Mouse (Mus musculus) left cerebral cortex, adult 2 months (tissue): ENCODE results near the gene Muc3a. TPM values are rescaled to one million over a fixed set of nuclear protein-coding genes. Genes with fewer than 3 reads are reported as not detected.

Source experiments
- DNase-seq, 2 experiments: peaks; one replicate each; pipeline ENCODE4 v3.0.0; 2021 to 2022; ENCODE audit warnings: low spot score in 2 of 2, mixed read lengths in 1 of 2; ENCODE audit errors: extremely low spot score in 1 of 2
- H3K27ac ChIP-seq: fragments of 200-600 bp; 2 replicates; pipeline ENCODE4 v1.8.1; 2022
- H3K4me3 ChIP-seq: fragments of 200-600 bp; 2 replicates; pipeline ENCODE4 v1.8.1; 2022
- CTCF ChIP-seq: fragments of 200-600 bp; IDR thresholded peaks from 2 replicates; pipeline ENCODE4 v1.8.1; 2022; ENCODE audit warnings: antibody characterized with exemption, mild to moderate bottlenecking, moderate library complexity
- intact Hi-C: fragments of 180-260 bp; cut with DNase I; formaldehyde crosslinking; loops from one replicate; pipeline ENCODE4 v1.15.1; 2025
- long read RNA-seq, 2 experiments: library from polyadenylated mRNA; stranded (forward); transcript quantifications; one replicate each; pipeline ENCODE4 v2.0.0; 2021; ENCODE audit warnings: borderline mapping rate in 2 of 2
- total RNA-seq, 2 experiments: library from RNA; stranded (reverse); gene quantifications; 2 replicates each; pipeline ENCODE4 v1.2.3; 2021

Muc3a gene
- 1 to 10 TPM; 4.6 to 5.4 TPM for total RNA-seq
- long read RNA-seq, experiment 1, partial matches to known transcripts: 1 of 1 reads
- long read RNA-seq, experiment 1, other reads (novel, unspliced or antisense): 0 of 1 reads
- long read RNA-seq, experiment 2, partial matches to known transcripts: 0 of 1 reads
- long read RNA-seq, experiment 2, other reads (novel, unspliced or antisense): 1 of 1 reads

DNA sequence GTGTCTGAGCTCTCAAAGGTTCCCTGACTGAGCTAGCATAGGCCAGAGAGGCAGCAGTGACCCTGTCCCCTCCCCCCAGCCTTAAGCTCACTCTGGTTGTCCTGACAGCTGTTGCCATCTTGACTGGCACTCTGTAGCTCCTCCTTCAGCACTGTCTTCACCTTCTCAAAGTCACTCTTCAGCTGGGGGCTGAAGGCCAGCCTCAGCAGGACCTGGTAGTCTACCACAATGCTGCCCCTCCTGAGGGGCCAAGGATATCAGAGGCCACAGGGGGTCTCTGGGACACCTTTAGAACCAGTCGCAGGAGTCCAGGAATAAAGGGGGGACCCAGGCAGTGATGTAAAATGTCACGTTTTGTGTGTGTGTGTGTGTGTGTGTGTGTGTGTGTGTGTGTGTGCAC is at the start of gene Muc3a:
Gene Muc3a (minus strand): TSS at position 101 of the 400 bp plus-strand sequence.
- Histone ChIP-seq H3K27ac (no peak within 1 kb of the TSS), H3K4me3 (no peak within 1 kb of the TSS)
- intact Hi-C loops: no loop called here
- DNase-seq: no peak
- no peak for TF ChIP-seq CTCF

DNA sequence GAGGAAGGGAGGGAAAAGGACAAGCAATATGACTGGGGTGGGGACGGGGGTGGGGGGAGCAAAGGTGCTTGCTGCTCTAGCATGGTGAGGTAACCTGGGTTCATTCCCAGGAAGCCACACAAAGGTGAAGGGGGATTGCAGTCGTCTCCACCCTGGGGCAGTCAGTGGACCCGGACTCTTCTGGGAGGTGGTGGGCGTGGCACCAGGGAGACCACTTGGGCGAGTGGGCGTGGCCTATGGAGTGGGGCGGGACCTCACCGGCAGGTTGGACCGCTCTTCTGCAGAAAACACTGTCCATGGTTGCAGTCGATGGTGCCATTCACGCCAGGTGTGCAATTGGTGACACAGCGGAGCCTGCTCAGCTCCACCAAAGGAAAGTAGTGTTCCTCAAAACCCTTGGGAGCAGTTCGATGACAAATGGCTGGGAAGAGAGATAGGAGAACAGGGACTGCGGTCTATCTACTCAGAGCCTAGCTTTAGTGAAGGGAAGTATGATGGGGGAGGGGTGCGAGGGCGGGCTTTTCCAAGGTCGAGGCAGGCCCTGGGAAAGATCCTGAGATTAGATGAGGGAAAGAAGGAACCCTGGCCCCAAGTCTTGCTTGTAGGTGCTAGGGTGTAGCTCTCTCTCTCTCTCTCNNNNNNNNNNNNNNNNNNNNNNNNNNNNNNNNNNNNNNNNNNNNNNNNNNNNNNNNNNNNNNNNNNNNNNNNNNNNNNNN is 917 bp downstream of the Muc3a start:
- no peak for TF ChIP-seq CTCF
- no peak for DNase-seq
- intact Hi-C loops: no loop called here
- no peak overlapping the region for H3K4me3 ChIP-seq
- H3K27ac ChIP-seq: no peak overlapping the region

DNA sequence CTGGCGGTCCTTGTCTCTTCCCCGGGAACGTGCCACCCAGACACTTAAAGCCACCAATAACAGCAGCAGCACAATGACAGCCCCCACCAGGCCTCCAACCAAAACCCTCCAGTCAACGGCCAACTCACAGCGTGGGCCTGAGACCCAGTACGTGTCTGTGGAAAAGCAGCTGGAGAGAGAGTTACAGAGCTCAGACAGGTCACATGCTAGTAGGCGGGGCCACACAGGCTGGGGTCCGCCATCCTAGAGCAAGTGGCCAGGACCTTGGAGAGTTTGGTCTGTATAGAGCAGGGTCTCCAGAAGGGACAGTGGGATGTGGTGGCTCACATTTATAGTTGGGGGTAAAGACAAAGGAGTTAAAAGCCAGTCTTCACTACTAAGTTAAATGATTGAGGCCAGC is 1.5 kb downstream of the Muc3a start:
- intact Hi-C loops: no loop called here

DNA sequence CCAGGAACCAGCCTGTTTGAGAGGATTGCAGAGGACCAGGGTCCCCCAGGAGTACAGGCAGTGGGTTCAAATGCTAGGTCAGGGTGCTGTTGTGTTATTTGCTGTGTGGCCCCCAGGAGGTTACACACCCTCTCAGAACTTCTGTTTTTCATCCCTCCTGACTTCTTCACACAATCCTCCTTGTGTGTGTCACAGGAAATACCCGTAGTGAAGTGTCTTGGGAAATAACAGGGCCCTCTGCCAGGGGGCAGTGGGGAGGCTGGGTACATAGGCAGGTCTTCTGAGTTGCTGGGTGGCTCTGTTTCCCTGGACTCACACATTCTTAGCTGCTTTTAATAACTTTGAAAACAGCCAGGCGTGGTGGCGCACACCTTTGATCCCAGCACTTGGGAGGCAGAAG is 6.9 kb downstream of the Muc3a start:
- TF ChIP-seq CTCF: no peak

More for the DNA sequence above, 1.5 kb downstream of the Muc3a start:
- Histone ChIP-seq H3K4me3 (no peak overlapping the region), H3K27ac (no peak overlapping the region)
- no peak for TF ChIP-seq CTCF
- no peak for DNase-seq

DNA sequence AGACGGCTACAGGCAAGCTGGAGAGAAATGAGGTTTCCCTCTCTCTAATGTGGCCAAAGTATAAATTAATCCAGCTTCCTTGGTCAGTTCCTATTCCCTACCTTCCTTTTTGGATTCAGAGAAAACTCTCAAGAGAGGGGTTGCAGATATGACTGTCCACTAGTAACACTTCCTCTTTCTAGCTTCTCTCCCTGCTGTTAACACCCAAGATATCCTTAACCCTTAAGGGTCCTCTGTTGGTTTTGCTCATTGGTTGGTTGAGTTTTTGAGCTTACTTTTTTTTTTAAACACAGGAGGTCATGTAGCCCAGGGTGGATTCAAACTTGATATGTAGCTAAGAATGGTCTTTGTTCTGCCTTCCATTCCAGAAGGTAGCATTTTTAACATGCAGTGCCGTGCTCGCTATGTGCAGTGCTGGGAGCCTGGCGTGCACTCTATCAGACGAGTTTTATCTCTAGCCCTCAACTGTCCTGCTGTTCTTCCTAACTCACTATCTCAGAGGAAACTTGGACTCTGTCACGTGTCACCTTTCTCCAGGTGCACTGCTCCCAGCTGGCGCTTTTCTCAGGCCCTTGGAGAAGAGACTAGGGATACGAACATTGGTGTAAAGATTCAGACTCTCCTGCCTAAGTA is 17.6 kb downstream of the Muc3a start:
- no peak for TF ChIP-seq CTCF
- intact Hi-C loops: no loop called here
- no peak for DNase-seq
- Histone ChIP-seq H3K27ac (no peak overlapping the region), H3K4me3 (no peak overlapping the region)

More for the DNA sequence above, 6.9 kb downstream of the Muc3a start:
- intact Hi-C loops: no loop called here
- Histone ChIP-seq H3K4me3 (no peak overlapping the region), H3K27ac (no peak overlapping the region)
- DNase-seq: no peak

DNA sequence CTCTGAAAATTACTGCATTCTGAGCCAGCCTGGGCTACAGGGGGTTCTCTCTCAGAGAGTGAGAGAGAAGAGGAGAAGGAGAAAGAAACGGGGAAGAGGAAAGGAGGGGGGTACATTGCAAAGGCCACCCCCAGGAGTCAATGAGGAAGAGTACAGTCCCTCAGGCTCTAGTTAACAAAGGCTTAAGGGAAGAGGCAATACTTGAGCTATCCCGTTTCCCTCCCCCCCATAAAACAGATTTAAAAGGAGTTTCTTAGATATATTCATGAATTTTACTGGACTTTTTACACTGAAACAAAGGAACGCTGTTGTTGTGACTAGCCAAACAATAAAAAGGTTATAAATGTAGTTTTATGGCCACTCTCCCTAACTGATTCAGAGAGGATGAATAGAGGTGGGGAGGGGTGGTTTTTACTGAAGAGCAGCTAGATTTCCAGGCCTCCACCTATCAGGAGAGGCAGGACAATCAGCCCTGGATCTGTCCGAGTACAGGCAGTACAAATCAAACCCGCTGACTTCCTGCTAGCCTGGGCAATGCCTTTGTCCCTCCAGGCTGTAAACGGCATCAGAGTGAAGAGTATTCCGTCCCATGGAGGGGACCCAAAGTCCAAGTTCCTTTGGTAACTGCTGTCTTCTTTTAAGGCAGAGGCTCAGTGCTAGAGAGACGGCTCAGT is 18.8 kb downstream of the Muc3a start:
- intact Hi-C loops: no loop called here
- no peak overlapping the region for H3K27ac ChIP-seq
- no peak for DNase-seq

DNA sequence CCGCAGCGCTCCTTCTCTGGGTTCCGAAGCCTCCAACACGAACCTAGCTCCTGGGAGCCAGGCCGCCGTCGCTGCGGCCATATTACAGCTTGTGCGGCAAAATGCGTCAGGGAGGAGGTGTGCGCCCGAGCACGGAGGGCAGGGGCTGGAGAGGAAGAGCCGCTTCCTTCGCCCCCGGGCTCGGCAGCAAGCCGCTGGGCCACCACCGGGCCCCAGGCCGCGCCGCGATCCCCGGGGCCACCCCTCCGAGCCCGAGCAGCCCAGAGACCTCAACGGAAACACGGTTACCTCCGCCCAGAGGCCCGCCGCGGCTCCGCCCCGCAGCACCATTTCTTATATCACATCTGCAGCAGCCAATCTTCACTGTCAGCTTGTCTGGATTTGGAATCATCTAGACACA is 22.9 kb downstream of the Muc3a start:
- TF ChIP-seq CTCF: no peak
- intact Hi-C loops: no loop called here
- H3K27ac ChIP-seq: 0 out of 2 replicates have a peak overlapping the region, but pooled peaks have one; percentile 32
- DNase-seq: peak in 1 of 2 experiments; percentile 12
- H3K4me3 ChIP-seq: peak overlapping the region; percentile 46

More for the DNA sequence above, 18.8 kb downstream of the Muc3a start:
- no peak overlapping the region for H3K4me3 ChIP-seq
- no peak for TF ChIP-seq CTCF

DNA sequence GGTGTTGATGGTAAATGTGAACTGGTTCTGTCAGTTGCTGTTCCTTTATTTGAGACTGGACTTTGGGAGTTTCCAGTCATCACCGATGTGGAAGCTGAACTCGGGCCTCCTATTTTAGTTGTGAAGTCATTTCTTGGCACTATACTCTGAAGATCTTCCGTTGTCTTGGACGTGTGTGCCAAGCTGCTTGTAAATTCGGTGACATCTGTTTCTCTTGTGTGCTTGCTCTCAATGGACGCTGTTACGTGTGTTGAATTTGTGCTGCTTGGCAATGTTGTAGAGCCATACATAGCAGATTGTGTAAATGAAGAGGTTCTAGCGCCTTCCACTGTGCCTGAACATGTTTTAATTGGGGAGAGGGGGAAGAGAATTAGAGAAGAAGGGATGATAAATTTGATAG is 26.8 kb downstream of the Muc3a start:
- DNase-seq: no peak
- no peak for TF ChIP-seq CTCF
- Histone ChIP-seq H3K27ac (no peak overlapping the region), H3K4me3 (no peak overlapping the region)
- intact Hi-C loops: no loop called here

DNA sequence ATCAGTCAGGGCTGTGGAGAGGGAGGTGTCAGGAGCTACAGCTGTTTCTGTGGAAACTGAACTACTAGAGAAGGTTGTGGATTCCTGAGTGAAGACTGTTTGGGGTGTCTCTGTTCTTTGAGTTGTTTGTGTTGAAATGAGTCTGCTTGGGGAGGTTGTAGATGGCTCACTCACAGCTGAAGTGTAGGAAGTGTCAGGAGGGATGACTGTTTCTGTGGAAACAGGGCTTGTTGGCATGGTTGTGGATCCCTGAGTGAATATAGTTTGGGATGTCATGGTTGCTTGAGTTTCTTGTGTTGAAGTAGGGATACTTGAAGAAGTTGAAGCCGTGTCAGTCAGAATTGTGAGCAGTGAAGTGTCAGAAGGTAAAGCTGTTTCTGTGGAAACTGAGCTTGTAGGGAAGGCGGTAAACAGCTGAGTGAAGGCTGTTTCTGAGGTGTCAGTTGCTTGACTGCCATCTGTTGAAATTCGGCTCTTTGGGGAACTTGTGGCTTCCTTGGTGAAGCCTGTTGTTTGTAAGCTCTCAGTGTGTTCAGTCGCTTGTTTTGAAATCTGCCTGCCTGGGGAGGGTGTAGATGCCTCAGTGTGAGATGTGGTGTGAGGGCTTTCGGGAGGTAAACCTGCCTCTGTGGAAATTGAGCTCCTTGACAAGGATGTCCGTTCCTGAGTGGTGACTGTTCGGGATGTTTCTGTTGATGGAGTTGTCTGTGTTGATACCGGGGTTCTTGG is 32.4 kb downstream of the Muc3a start:
- Histone ChIP-seq H3K27ac (no peak overlapping the region), H3K4me3 (no peak overlapping the region)
- intact Hi-C loops: no loop called here
- DNase-seq: peak in 1 of 2 experiments; percentile 26
- no peak for TF ChIP-seq CTCF

DNA sequence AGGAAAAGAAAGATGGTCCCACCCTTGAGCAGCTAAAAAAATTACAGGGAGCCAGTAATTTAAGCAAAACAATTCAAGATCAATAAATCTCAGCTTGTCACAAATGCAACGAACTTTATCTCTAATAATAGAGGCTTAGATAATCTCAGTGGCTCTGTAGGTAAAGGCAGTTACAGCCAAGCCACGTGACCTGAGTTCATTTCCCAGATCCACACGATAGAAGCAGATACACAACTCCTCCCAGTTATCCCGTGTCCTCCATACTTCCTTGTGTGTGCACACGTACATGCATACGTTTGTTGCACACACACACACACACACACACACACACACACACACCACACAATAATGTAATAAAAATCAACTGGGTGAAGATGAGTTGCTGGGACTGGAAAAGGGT is 38.2 kb downstream of the Muc3a start:
- TF ChIP-seq CTCF: no peak
- DNase-seq: no peak
- Histone ChIP-seq H3K4me3 (no peak overlapping the region), H3K27ac (no peak overlapping the region)
- intact Hi-C loops: no loop called here

DNA sequence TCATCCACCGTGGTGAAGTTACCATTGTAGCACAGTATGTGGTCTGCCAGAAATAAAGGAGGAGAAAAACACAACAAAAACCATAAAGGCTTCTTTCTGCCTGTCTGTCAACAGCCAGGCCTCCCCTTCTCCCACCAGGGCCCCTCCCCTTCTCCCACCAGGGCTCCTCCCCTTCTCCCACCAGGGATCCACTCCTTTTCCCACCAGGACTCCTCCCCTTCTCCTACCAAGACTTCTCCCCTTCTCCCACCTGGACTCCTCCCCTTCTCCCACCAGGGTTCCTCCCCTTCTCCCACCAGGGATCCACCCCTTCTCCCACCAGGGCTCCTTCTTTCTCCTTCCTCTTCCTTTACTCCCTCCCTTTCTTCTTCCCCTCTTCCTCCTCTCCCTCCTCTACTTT is 39.6 kb downstream of the Muc3a start:
- TF ChIP-seq CTCF: no peak
- intact Hi-C loops: no loop called here
- Histone ChIP-seq H3K4me3 (no peak overlapping the region), H3K27ac (no peak overlapping the region)
- no peak for DNase-seq

DNA sequence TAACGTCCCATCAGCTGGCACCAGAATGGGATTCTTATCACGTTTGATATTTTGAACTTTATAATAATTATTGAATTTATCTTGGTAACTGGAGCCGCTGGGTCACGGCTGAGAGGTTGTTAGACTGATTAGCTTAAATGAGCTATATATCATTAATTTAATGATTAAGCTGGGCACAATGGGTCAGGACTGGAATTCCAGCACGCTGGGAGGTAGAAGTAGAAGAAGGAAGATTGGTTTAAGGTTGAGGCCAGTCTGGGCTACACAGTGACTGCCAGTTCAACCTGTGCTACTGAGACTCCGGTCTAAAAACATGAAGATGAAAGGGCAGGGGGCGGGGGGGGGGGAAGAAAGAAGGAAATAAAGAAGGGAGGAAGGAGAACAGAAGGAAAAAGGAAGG is 40.7 kb downstream of the Muc3a start:
- Histone ChIP-seq H3K4me3 (no peak overlapping the region), H3K27ac (no peak overlapping the region)
- DNase-seq: no peak
- no peak for TF ChIP-seq CTCF
- intact Hi-C loops: no loop called here
